Mouse (Mus musculus) cerebellum, adult 9-11 months (tissue): ENCODE results near the gene Hexa.

Experiments
- DNase-seq: peaks from one replicate; pipeline ENCODE4 v3.0.0; 2022

The Hexa gene

GRCm38 (mm10) chr9:59539441-59540137, at the start of gene Hexa, which contains the start of gene Tmem202:
TSS of gene Hexa (plus strand) at chr9:59539540.
TSS of gene Tmem202 (minus strand) at chr9:59539847.
- DNase-seq = peak; percentile 82

DNA sequence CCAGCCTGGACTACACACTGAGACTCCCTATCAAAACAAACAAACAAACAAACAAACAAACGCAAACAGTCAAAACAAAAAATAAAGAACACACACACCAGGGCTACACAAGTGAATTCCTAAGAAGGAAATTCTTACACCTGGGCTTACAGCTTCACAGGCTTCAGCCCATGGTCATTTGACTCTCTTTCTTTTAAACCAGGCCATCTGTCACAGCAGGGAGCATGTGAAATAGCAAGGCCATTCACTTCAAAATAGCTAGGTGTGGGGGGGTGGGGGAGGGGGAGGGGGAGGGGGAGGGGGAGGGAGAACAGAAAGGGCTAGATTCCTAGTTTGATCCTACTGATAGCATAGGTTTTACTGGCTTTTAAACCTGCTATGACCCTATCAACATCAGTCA, 31.2 kb upstream of the Hexa start:
- no peak for DNase-seq

DNA sequence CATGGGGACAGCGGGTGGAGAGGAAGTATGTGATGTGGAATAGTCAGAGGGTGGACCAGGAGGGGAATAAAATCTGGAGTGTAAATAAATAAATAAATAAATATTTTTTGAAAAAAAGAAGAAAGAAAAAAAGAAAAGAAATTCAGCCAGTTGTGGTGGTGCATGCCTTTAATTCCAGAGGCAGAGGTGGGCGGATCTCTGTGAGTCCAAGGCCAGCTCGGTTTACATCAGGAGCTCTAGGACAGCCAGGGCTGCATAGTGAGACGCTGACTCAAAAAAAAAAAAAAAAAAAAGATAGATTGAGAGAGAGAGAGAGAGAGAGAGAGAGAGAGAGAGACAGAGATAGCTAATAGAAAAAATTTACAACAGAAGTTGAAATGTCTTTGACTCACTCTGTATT, 27.0 kb upstream of the Hexa start:
- DNase-seq = no peak

DNA sequence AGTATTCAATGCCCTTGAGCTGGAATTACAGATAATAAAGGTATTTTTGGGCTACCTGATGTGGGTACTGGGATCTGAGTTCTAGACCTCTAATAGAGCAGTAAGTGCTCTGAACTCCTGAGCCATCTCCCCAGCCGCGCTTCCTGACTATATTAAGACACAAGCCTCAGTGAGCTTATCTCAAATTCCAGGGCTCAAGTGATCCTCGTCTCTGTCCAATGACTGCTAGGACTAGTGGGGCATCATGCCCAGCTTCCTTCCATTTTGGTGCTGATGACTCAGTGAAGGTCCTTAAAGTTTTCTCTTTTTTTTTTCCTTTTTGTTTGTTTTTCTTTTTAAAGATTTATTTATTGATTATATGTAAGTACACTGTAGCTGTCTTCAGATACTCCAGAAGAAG, 24.3 kb upstream of the Hexa start:
- DNase-seq = no peak

- DNase-seq = no peak
These were observed 22.2 kb upstream of the Hexa start for GRCm38 (mm10) chr9:59517127-59517526.

DNA sequence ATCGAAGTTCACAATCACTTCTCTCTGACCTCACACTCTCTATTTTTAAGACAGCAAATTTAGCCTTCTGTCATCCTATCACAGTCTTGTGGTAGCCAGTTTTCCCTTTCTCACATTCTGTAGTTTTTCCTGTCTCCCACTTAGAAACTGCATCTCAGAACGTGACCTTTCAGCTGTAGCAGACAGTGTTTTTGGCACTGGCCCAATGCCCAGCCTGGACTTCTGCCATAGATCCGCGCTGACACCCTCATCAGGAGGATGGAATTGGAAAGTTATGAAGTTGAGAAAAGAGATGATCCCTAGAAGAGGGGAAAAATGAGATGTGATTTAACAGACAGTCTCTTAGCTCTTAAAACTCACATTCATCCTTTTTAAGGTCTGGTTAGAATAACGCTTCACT, 20.4 kb upstream of the Hexa start:
- DNase-seq = no peak

GRCm38 (mm10) chr9:59519396-59519795, 19.9 kb upstream of the Hexa start:
- DNase-seq = no peak

GRCm38 (mm10) chr9:59522906-59523305, 16.4 kb upstream of the Hexa start:
- DNase-seq = no peak

GRCm38 (mm10) chr9:59526727-59527126, 12.6 kb upstream of the Hexa start:
- DNase-seq = no peak

- DNase-seq = no peak
These were observed 11.8 kb upstream of the Hexa start for GRCm38 (mm10) chr9:59527580-59527979.

GRCm38 (mm10) chr9:59528274-59528673, 11.1 kb upstream of the Hexa start:
- DNase-seq = no peak

- no peak for DNase-seq
These were observed 7.7 kb upstream of the Hexa start for GRCm38 (mm10) chr9:59531645-59532044.

DNA sequence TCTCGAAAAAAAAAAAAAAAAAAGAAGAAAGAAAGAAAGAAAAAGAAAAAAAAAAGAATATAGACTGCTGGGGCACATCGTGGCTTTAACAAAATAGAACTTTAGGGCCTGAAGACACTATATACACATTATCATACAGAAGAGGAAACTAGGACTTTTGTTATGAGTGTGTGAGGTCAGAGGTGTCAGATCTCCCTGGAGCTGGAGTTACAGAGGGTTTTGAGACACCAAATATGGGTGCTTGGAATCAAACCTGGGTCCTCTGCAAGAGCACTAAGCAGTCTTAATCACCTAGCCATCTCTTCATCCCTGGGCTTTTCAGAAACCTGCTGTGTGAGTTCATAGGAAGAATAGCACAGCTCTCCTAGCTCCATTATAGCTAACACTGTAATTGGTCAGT, 5.9 kb upstream of the Hexa start:
- no peak for DNase-seq

DNA sequence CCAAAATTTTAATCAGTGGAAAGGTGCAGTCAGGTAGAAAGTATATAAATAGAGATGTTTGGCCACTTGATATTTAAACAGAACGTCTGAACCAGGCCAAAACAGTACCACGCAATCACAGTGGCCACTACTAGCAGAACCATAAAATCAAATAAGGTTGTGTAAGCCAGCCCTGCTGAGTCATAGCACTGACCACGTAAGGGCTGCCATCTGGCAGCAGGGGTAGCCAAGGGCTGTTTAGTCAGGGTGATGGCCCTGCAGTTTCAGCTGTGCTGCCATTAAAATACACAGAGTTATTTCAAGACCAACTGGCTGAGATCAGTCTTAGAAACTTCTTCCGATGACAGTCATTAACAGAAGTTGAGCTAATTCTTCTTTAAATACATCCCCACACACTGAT, 5.5 kb upstream of the Hexa start:
- peak; percentile 86 for DNase-seq

DNA sequence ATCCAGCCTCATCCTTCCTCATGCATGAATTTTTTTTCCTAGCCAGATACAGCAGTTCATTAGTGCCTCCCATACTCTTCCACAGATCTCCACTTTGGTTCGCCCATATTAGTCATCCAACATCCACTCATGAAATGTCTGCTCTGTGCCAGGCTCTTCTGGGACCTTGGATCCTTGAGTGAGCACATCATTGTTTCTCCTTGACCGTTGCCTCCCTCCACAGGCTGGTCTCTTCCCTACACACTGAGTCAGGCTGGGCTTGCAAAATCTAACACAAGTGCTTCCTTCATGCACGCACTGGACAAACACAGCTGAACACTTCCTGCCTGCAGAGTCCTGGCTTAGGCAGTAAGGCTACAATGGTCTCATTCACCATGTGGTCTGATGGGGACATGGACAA, 1.7 kb upstream of the Hexa start:
- no peak for DNase-seq

GRCm38 (mm10) chr9:59541617-59542016, 2.3 kb downstream of the Hexa start:
- no peak for DNase-seq

GRCm38 (mm10) chr9:59542766-59543324, 3.5 kb downstream of the Hexa start:
- no peak for DNase-seq

DNA sequence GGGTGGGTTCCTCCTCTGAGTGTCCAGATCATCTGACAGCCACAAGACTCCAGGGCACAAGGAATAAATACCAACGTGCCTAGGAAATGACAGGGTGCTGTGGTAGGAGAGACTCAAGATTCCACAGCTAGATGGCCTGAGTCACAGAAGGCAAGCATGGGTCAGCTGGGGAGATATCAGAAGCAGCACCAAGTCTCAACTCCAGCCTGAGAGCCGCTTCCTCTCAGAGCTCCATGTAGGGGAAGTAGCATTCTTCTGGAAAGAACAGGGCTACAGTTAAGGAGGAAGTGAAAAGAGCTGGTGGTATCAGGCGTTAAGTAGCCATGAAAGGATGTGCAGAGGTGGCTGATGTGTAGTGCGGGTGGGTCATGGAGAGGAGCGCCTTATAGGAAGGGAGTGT, 5.4 kb downstream of the Hexa start:
- DNase-seq = no peak

- DNase-seq = no peak
These were observed 8.5 kb downstream of the Hexa start for GRCm38 (mm10) chr9:59547869-59548268.

DNA sequence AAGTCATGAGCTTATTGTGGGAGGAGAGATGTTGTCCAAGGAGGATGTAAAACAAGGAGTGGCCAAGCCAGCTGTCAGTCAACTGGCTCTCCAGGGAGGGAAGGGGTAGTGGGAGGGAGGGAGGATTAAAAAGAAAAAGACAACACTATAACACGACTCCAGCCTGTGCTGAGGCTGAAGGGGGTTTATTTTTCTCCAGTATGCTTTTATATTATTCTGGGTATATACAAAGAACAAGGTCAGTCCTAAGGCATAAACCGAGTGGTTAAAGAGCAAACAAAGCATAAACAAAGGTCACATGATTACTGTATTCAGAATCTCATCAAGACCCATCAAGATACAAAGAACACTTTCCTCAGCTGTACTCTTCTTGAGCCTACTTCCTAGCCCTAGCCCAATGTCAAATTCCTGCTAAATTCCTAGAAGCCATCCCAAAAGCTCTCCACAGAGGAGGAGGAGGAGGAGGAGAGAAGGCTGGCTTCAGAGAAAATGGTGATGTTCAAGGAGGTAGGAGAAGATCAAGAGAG, 9.7 kb downstream of the Hexa start:
- DNase-seq = no peak

- DNase-seq = no peak
These were observed 10.7 kb downstream of the Hexa start for GRCm38 (mm10) chr9:59550077-59550476.

- DNase-seq = no peak
These were observed 11.7 kb downstream of the Hexa start for GRCm38 (mm10) chr9:59551017-59551416.

GRCm38 (mm10) chr9:59551620-59552031, 12.3 kb downstream of the Hexa start:
- DNase-seq = no peak

DNA sequence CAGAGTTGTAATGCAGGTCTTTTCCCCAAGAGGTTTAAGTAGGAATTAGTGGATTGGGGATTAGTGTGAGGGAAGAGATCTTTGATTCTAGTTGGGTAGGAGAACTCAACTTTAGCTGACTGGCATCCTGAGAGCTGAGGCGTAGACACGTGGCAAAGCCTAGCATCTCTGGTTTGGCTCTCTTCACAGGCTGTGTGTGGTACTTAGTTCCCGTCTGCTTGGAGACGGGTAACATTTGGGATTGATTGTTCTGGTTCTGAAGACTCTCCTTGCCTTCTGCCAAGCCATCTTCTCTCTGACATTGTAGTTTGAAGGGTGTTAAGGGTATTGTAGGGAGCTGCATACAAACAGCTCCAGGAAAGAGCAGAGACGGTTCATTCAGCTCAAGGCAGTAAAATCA, 13.3 kb downstream of the Hexa start:
- no peak for DNase-seq

DNA sequence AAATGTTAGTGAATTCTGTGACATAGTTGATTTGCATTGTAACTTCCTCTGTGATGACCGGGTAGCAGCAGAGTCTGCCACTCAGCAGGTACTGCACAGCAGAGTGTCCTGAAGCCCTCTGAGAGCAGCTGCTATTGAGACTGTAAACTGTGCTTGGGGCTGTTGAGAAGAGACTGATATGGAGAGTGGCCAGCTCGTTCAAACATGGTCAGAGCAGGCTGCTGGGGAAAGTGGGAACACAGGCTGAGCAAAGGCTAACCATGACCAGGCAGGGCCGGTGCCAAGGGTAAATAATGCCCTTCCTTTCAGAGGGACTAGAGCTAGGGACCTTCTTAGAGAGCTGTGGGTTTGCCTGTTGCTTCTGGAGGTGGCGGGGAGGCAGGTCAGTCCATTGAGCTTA, 14.4 kb downstream of the Hexa start:
- no peak for DNase-seq
